ENCODE assay signal across 25 mouse cellular contexts in genomic region chr19:53574546-53574945, GRCm38 (mm10).
"Had no signal": no experiment of that assay in that cellular context is flagged by ENCODE, and none has a peak within 500 bp of the region (broad histone marks: within the 10 kb centered on the region; RNA-seq: fewer than 3 reads in every experiment).

No protein-coding gene starts in this region.

- H3K27ac ChIP-seq: hindbrain, embryonic 13.5 days; hindbrain, embryonic 15.5 days; hindbrain, postnatal 0 days; kidney, embryonic 15.5 days; kidney, postnatal 0 days; limb, embryonic 12.5 days; liver, embryonic 12.5 days; liver, embryonic 14.5 days had no signal

- H3K36me3 ChIP-seq: heart, embryonic 13.5 days; heart, embryonic 15.5 days; hindbrain, embryonic 13.5 days; hindbrain, embryonic 15.5 days; kidney, embryonic 15.5 days; limb, embryonic 12.5 days; liver, embryonic 12.5 days had no signal

- H3K4me2 ChIP-seq: heart, embryonic 11.5 days; heart, embryonic 13.5 days; heart, embryonic 15.5 days; hindbrain, embryonic 13.5 days; hindbrain, embryonic 15.5 days; kidney, embryonic 15.5 days; limb, embryonic 12.5 days; liver, embryonic 12.5 days had no signal

- ATAC-seq: hindbrain, postnatal 0 days; intestine, embryonic 16.5 days; liver, embryonic 12.5 days had no signal

- H3K4me3 ChIP-seq: heart, embryonic 13.5 days; heart, embryonic 15.5 days; hindbrain, embryonic 13.5 days; hindbrain, embryonic 15.5 days; kidney, embryonic 15.5 days; limb, embryonic 12.5 days; liver, embryonic 12.5 days had no signal

- H3K4me1 ChIP-seq: limb, embryonic 12.5 days had no signal

- H3K9me3 ChIP-seq: heart, embryonic 13.5 days; heart, embryonic 15.5 days; hindbrain, embryonic 13.5 days; hindbrain, embryonic 15.5 days; kidney, embryonic 15.5 days; limb, embryonic 12.5 days; liver, embryonic 12.5 days had no signal

- H3K9ac ChIP-seq: heart, embryonic 13.5 days; heart, embryonic 15.5 days; hindbrain, embryonic 13.5 days; hindbrain, embryonic 15.5 days; kidney, embryonic 15.5 days; limb, embryonic 12.5 days; liver, embryonic 12.5 days; liver, embryonic 14.5 days had no signal

- H3K27me3 ChIP-seq: heart, embryonic 13.5 days; heart, embryonic 15.5 days; hindbrain, embryonic 13.5 days; hindbrain, embryonic 15.5 days; kidney, embryonic 15.5 days; limb, embryonic 12.5 days; liver, embryonic 12.5 days had no signal

- DNase-seq: gastrocnemius, postnatal 14 days; gastrocnemius, postnatal 36 days; heart, adult 18-20 months; heart, postnatal 14 days; heart, postnatal 36 days; kidney, adult 11 months; kidney, adult 9 months; kidney, postnatal 14 days; kidney, postnatal 36 days; layer of hippocampus, adult 9-11 months; layer of hippocampus, postnatal 36 days; left cerebral cortex, postnatal 4 days; liver had no signal
